ENCODE assay signal across 16 mouse cellular contexts in genomic region chr8:85435736-85436135, GRCm38 (mm10). TPM values are rescaled to one million over a fixed set of nuclear protein-coding genes. Genes with fewer than 3 reads are reported as not detected.
DNase-seq lines count a peak whose midpoint lies in the region; ATAC-seq and TF ChIP-seq lines count a peak whose summit lies in the region.
"Had no signal": no experiment of that assay in that cellular context is flagged by ENCODE, and none has a peak within 500 bp of the region (broad histone marks: within the 10 kb centered on the region; RNA-seq: fewer than 3 reads in every experiment).

No protein-coding gene starts in this region.

- H3K9me3 ChIP-seq in midbrain, embryonic 11.5 days (ENCODE audit: control insufficient read depth, low read length), result no peaks in the 10 kb centered on the region
- H3K9me3 ChIP-seq in midbrain, embryonic 13.5 days, result no peaks in the 10 kb centered on the region
- no peaks in the 10 kb centered on the region for H3K9me3 ChIP-seq in stomach, postnatal 0 days (ENCODE audit: control insufficient read depth, low read length)
- H3K9me3 ChIP-seq: heart, embryonic 13.5 days; hindbrain, embryonic 10.5 days had no signal

- DNase-seq in adrenal gland, adult (ENCODE audit: inconsistent age in 2 of 2, low spot score in 1 of 2), result peak; percentile 39 to 70
- DNase-seq in adrenal gland, postnatal 4 days (ENCODE audit: low spot score in 2 of 2), result no peak
- DNase-seq in midbrain, embryonic 11.5 days (ENCODE audit: low spot score, missing footprints), result peak; percentile 77
- peak; percentile 39 for DNase-seq in kidney, postnatal 14 days
- DNase-seq in stomach, postnatal 0 days (ENCODE audit: low spot score), result peak; percentile 63
- no peak for DNase-seq in right cerebral cortex, postnatal 4 days
- DNase-seq in frontal cortex, postnatal 25 days (ENCODE audit: low spot score in 2 of 2), result no peak
- DNase-seq: cerebellum, postnatal 14 days; gastrocnemius, postnatal 25 days; layer of hippocampus, postnatal 36 days had no signal

- H3K4me1 ChIP-seq in midbrain, embryonic 11.5 days (ENCODE audit: control insufficient read depth, insufficient read depth, low read length), result peaks cover 8% of the 10 kb centered on the region
- H3K4me1 ChIP-seq in midbrain, embryonic 13.5 days (replicated peaks), result peaks cover 11% of the 10 kb centered on the region
- H3K4me1 ChIP-seq in stomach, postnatal 0 days (replicated peaks; ENCODE audit: control insufficient read depth, insufficient read depth), result no peaks in the 10 kb centered on the region

- TF ChIP-seq EP300 in stomach, postnatal 0 days (optimal IDR thresholded peaks at IDR 0.05), result no peak

- no peak for TF ChIP-seq CTCF in stomach, postnatal 0 days (IDR thresholded peaks at IDR 0.05; ENCODE audit: low read depth)

- ATAC-seq in midbrain, embryonic 11.5 days (ENCODE audit: low FRiP score), result no peak
- no peak for ATAC-seq in midbrain, embryonic 13.5 days
- no peak for ATAC-seq in stomach, postnatal 0 days (ENCODE audit: low FRiP score, low TSS enrichment)
- ATAC-seq: forebrain, embryonic 16.5 days; intestine, embryonic 16.5 days had no signal

- WGBS in midbrain, embryonic 11.5 days, result 59% methylated on average over 5 of the region's 5 CpGs
- 55% methylated on average over 5 of the region's 5 CpGs for WGBS in midbrain, embryonic 13.5 days
- 58% methylated on average over 5 of the region's 5 CpGs for WGBS in stomach, postnatal 0 days

- H3K9ac ChIP-seq in midbrain, embryonic 11.5 days (ENCODE audit: low read length), result no peak overlapping the region
- no peak overlapping the region for H3K9ac ChIP-seq in midbrain, embryonic 13.5 days (replicated peaks)
- no peak overlapping the region for H3K9ac ChIP-seq in stomach, postnatal 0 days (ENCODE audit: low read length)
- H3K9ac ChIP-seq: heart, embryonic 13.5 days had no signal

- H3K36me3 ChIP-seq in midbrain, embryonic 11.5 days (ENCODE audit: control insufficient read depth, insufficient read depth, low read length), result no peaks in the 10 kb centered on the region
- H3K36me3 ChIP-seq in midbrain, embryonic 13.5 days, result no peaks in the 10 kb centered on the region
- no peaks in the 10 kb centered on the region for H3K36me3 ChIP-seq in stomach, postnatal 0 days (ENCODE audit: control insufficient read depth, insufficient read depth, low read length)
- H3K36me3 ChIP-seq: heart, embryonic 13.5 days; hindbrain, embryonic 10.5 days had no signal

- H3K27me3 ChIP-seq in midbrain, embryonic 11.5 days (ENCODE audit: control insufficient read depth, insufficient read depth, low read length), result no peaks in the 10 kb centered on the region
- no peaks in the 10 kb centered on the region for H3K27me3 ChIP-seq in midbrain, embryonic 13.5 days
- no peaks in the 10 kb centered on the region for H3K27me3 ChIP-seq in stomach, postnatal 0 days (ENCODE audit: control insufficient read depth, insufficient read depth, low read length)
- H3K27me3 ChIP-seq: heart, embryonic 13.5 days had no signal

- no peak overlapping the region for H3K27ac ChIP-seq in midbrain, embryonic 11.5 days (ENCODE audit: low read depth, low read length)
- H3K27ac ChIP-seq in midbrain, embryonic 13.5 days, result no peak overlapping the region
- H3K27ac ChIP-seq in stomach, postnatal 0 days (replicated peaks), result no peak overlapping the region
- H3K27ac ChIP-seq: heart, embryonic 13.5 days; hindbrain, embryonic 10.5 days had no signal

- no peak overlapping the region for H3K4me2 ChIP-seq in midbrain, embryonic 11.5 days
- H3K4me2 ChIP-seq in midbrain, embryonic 13.5 days (replicated peaks), result no peak overlapping the region
- no peak overlapping the region for H3K4me2 ChIP-seq in stomach, postnatal 0 days (replicated peaks; ENCODE audit: low read depth)
- H3K4me2 ChIP-seq: heart, embryonic 13.5 days had no signal

- H3K4me3 ChIP-seq in midbrain, embryonic 11.5 days (ENCODE audit: low read depth, low read length), result no peak overlapping the region
- no peak overlapping the region for H3K4me3 ChIP-seq in midbrain, embryonic 13.5 days (replicated peaks)
- H3K4me3 ChIP-seq in stomach, postnatal 0 days (ENCODE audit: low read depth, low read length), result no peak overlapping the region
- H3K4me3 ChIP-seq: heart, embryonic 13.5 days; hindbrain, embryonic 10.5 days; myocyte had no signal

RNA-seq across cellular contexts. Expression of gene 4921524J17Rik, which starts 3.1 kb away (rescaled TPM):
- total RNA-seq in adrenal gland, postnatal 4 days (2021), result 10 to 100 TPM; 36.1 to 37.5 TPM
- 43.8 and 48.9 TPM in 2 replicates for polyA plus RNA-seq in midbrain, embryonic 11.5 days (2014; fragmentation: Nextera tagmentation; extraction: Ambion mirVana)
- 39.4 and 46.3 TPM in 2 replicates for polyA plus RNA-seq in midbrain, embryonic 13.5 days (2015; fragmentation: Nextera tagmentation; extraction: Ambion mirVana)
- 24.9 and 29.0 TPM in 2 replicates for polyA plus RNA-seq in stomach, postnatal 0 days (2015; fragmentation: Nextera tagmentation; extraction: Ambion mirVana)

RNA-seq across cellular contexts. Expression of gene Mylk3, which starts 49.6 kb away (rescaled TPM):
- total RNA-seq in adrenal gland, postnatal 4 days (2021), result 1 to 10 TPM; 1.9 to 3.9 TPM
- 1.7 and 2.1 TPM in 2 replicates for polyA plus RNA-seq in midbrain, embryonic 11.5 days (2014; fragmentation: Nextera tagmentation; extraction: Ambion mirVana)
- polyA plus RNA-seq in midbrain, embryonic 13.5 days (2015; fragmentation: Nextera tagmentation; extraction: Ambion mirVana), result 0.07 and 0.09 TPM in 2 replicates
- polyA plus RNA-seq in stomach, postnatal 0 days (2015; fragmentation: Nextera tagmentation; extraction: Ambion mirVana), result 0.10 and 0.13 TPM in 2 replicates

RNA-seq across cellular contexts. Expression of gene Gpt2, which starts 56.6 kb away (rescaled TPM):
- total RNA-seq in adrenal gland, postnatal 4 days (2021), result 10 to 100 TPM; 53.9 to 63.7 TPM
- 36.5 and 38.1 TPM in 2 replicates for polyA plus RNA-seq in midbrain, embryonic 11.5 days (2014; fragmentation: Nextera tagmentation; extraction: Ambion mirVana)
- 26.3 and 27.9 TPM in 2 replicates for polyA plus RNA-seq in midbrain, embryonic 13.5 days (2015; fragmentation: Nextera tagmentation; extraction: Ambion mirVana)
- polyA plus RNA-seq in stomach, postnatal 0 days (2015; fragmentation: Nextera tagmentation; extraction: Ambion mirVana), result 32.7 and 37.6 TPM in 2 replicates

Comparison
In these comparisons a context has a peak if more than half of its experiments do, and no peak if none do; other contexts are left out.
1. DNase-seq: peak in adrenal gland, adult (2 of 2), midbrain, embryonic 11.5 days (single experiment), kidney, postnatal 14 days (single experiment) and stomach, postnatal 0 days (single experiment); none in adrenal gland, postnatal 4 days (0 of 2), right cerebral cortex, postnatal 4 days (single experiment) and frontal cortex, postnatal 25 days (0 of 2).